Mouse (Mus musculus) kidney, embryonic 16.5 days (tissue): ENCODE measurements around the gene Lancl1. TPM values are rescaled to one million over a fixed set of nuclear protein-coding genes. Genes with fewer than 3 reads are reported as not detected.

Experiments used
- ATAC-seq: fragments of 200-750 bp; cut with Nextera tagmentation; 2 replicates; pipeline ENCODE4 v1.8.0; 2017; ENCODE audit warnings: moderate TSS enrichment; ENCODE audit not compliant: low FRiP score, low TSS enrichment
- H3K27ac ChIP-seq: fragments of 300-500 bp; sonication (generic); 2 replicates; pipeline ENCODE4 v1.5.1; 2014; ENCODE audit warnings: low read length
- H3K27me3 ChIP-seq: fragments of 300-500 bp; sonication (generic); 2 replicates; pipeline ENCODE4 v1.6.1; 2014; ENCODE audit warnings: low read length, control low read depth, mixed read lengths; ENCODE audit not compliant: insufficient read depth
- H3K36me3 ChIP-seq: fragments of 300-500 bp; sonication (generic); 2 replicates; pipeline ENCODE4 v1.6.1; 2014; ENCODE audit warnings: low read length, control low read depth, mixed read lengths; ENCODE audit not compliant: insufficient read depth
- H3K4me1 ChIP-seq: fragments of 300-500 bp; sonication (generic); 2 replicates; pipeline ENCODE4 v1.6.1; 2014; ENCODE audit warnings: low read length, control low read depth, mixed read lengths; ENCODE audit not compliant: insufficient read depth
- H3K4me2 ChIP-seq: fragments of 300-500 bp; sonication (generic); replicated peaks from 2 replicates; pipeline ENCODE4 v1.6.1; 2014; ENCODE audit warnings: low read depth, low read length
- H3K4me3 ChIP-seq: fragments of 300-500 bp; sonication (generic); 2 replicates; pipeline ENCODE4 v1.5.1; 2014; ENCODE audit warnings: mild to moderate bottlenecking, low read length
- H3K9ac ChIP-seq: fragments of 300-500 bp; sonication (generic); replicated peaks from 2 replicates; pipeline ENCODE4 v1.6.1; 2014; ENCODE audit warnings: low read length
- H3K9me3 ChIP-seq: fragments of 300-500 bp; sonication (generic); 2 replicates; pipeline ENCODE4 v1.6.1; 2016; ENCODE audit warnings: low read length, control low read depth
- WGBS: fragments of 180-500 bp; shearing (Covaris S2); extraction: QIAGEN DNeasy Blood & Tissue Kit; methylation state at CpG from one replicate; pipeline ENCODE4 v1.1.7; 2014; 5-methylcytosine and 5-hydroxymethylcytosine counted together
- polyA plus RNA-seq: library from polyadenylated mRNA; unstranded; fragments of >200 nt; fragmentation: Nextera tagmentation; extraction: Ambion mirVana; gene quantifications from 2 replicates; pipeline ENCODE4 v1.2.1, GENCODE M21; 2015

Gene Lancl1
- polyA plus RNA-seq, 1 experiment from 2014 or later, result 90.8 TPM

DNA sequence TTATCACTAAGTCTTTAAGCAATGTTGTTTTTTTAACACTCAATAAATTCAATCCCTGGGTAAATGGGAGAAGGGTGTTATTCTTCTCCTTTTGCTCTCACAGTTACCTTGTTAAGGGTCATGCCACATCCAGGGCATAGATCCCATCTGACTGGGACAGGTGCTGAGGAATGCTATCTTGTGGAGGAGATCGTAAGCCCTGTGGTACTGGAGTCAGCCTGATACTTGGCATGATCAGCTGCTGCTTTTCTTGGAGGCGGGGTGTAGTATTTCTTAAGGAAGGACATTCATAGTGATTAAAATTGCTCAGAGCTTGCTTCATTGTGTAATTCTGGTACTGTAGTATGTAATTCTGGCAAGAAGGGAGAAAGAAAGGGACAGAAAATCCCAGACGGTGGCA is 81.3 kb downstream of the Lancl1 start:
- no peak overlapping the region for H3K4me2 ChIP-seq
- WGBS, result 83% methylated on average over 3 of the region's 3 CpGs
- no peaks in the 10 kb centered on the region for H3K36me3 ChIP-seq
- no peaks in the 10 kb centered on the region for H3K4me1 ChIP-seq
- no peaks in the 10 kb centered on the region for H3K27me3 ChIP-seq
- H3K4me3 ChIP-seq, result no peak overlapping the region
- no peak overlapping the region for H3K9ac ChIP-seq
- peaks cover 8% of the 10 kb centered on the region for H3K9me3 ChIP-seq
- H3K27ac ChIP-seq, result no peak overlapping the region
- no peak for ATAC-seq

DNA sequence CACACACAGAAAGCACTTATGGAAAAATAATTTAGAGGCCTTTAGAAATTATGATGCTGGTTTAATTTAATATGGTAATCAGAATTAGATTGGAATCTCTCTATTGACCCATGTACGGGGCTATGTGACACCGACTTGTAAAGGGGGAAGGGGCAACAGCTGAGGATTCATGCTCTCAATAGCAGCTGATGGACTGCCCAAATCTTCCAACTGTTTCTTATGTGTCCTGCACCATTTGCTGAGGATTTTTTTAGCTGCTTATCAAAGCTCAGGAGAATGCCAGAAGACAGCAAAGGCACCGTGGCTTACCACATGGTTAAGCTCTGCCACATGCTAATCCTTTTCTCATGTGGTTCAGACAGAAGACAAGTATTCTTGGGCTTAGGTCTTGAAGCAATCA is 87.6 kb downstream of the Lancl1 start:
- ATAC-seq, result no peak
- no peak overlapping the region for H3K27ac ChIP-seq
- no peaks in the 10 kb centered on the region for H3K4me1 ChIP-seq
- H3K36me3 ChIP-seq, result no peaks in the 10 kb centered on the region
- no peaks in the 10 kb centered on the region for H3K27me3 ChIP-seq
- H3K4me2 ChIP-seq, result no peak overlapping the region
- no peak overlapping the region for H3K4me3 ChIP-seq
- peaks cover 7% of the 10 kb centered on the region for H3K9me3 ChIP-seq
- no peak overlapping the region for H3K9ac ChIP-seq
- 84% methylated on average over 3 of the region's 3 CpGs for WGBS

Other genes with a start within 250 kb of the Lancl1 start
- gene Kansl1l, start 221.3 kb downstream of the Lancl1 start, polyA plus RNA-seq, result 15.6 and 19.6 TPM in 2 replicates
- 144 and 161 TPM in 2 replicates for gene Acadl, start 175.6 kb downstream of the Lancl1 start, polyA plus RNA-seq
- 27.2 and 28.1 TPM in 2 replicates for gene Myl1, start 93.5 kb downstream of the Lancl1 start, polyA plus RNA-seq
- 0.14 and 0.17 TPM in 2 replicates for gene Cps1, start 84.2 kb upstream of the Lancl1 start, polyA plus RNA-seq